Mouse (Mus musculus) spleen, adult 2 months (tissue): ENCODE measurements around the gene Apobec1. TPM values are rescaled to one million over a fixed set of nuclear protein-coding genes. Genes with fewer than 3 reads are reported as not detected.
"Not testable (repeated sequence)": the region's sequence is repeated elsewhere in the genome, so short reads cannot be mapped to it uniquely, and the experiment has no call there.

Experiments used
- DNase-seq, 2 experiments: peaks; one replicate each; pipeline versions ENCODE4 v3.0.0 to v3.0.0-alpha.2; 2012 to 2021; ENCODE audit warnings: low spot score in 2 of 2, low read depth in 1 of 2
- H3K27ac ChIP-seq: fragments of 200-500 bp; 2 replicates; pipeline ENCODE4 v1.5.1; 2012; ENCODE audit warnings: low read length, inconsistent platforms; ENCODE audit not compliant: insufficient read depth
- H3K27me3 ChIP-seq: fragments of 200-500 bp; 2 replicates; pipeline ENCODE4 v1.6.1; 2012; ENCODE audit warnings: mild to moderate bottlenecking, moderate library complexity, low read length, inconsistent platforms; ENCODE audit not compliant: control insufficient read depth, insufficient read depth
- H3K36me3 ChIP-seq: fragments of 200-500 bp; 2 replicates; pipeline ENCODE4 v1.6.1; 2012; ENCODE audit warnings: mild to moderate bottlenecking, low read length, inconsistent platforms; ENCODE audit not compliant: control insufficient read depth, insufficient read depth
- H3K4me1 ChIP-seq: fragments of 200-500 bp; 2 replicates; pipeline ENCODE4 v1.6.1; 2011; ENCODE audit warnings: inconsistent platforms; ENCODE audit not compliant: control insufficient read depth, insufficient read depth, insufficient read length
- H3K4me3 ChIP-seq: fragments of 200-500 bp; 2 replicates; pipeline ENCODE4 v1.5.1; 2011; ENCODE audit warnings: mild to moderate bottlenecking, inconsistent platforms; ENCODE audit not compliant: insufficient read depth, insufficient read length; ENCODE audit errors: extremely low read depth
- CTCF ChIP-seq: fragments of 200-500 bp; IDR thresholded peaks from 2 replicates; pipeline ENCODE4 v1.5.1; 2011; ENCODE audit warnings: mild to moderate bottlenecking, inconsistent platforms; ENCODE audit not compliant: insufficient read depth, insufficient read length, insufficient replicate concordance; ENCODE audit errors: extremely low read depth
- POLR2A ChIP-seq: fragments of 200-500 bp; IDR thresholded peaks from 2 replicates; pipeline ENCODE4 v1.6.1; 2011; ENCODE audit warnings: low read depth, low read length, inconsistent platforms
- WGBS: fragments of 180-500 bp; shearing (Covaris S2); methylation state at CpG from one replicate; pipeline ENCODE4 v1.1.7; 2018; 5-methylcytosine and 5-hydroxymethylcytosine counted together
- polyA plus RNA-seq: library from polyadenylated mRNA; depleted of rRNA; stranded (reverse); fragments of >200 nt; gene quantifications from 2 replicates; pipeline ENCODE4 v1.2.3, GENCODE M21; 2012

Apobec1 gene
- polyA plus RNA-seq, 1 experiment = 44.0 TPM

GRCm38 (mm10) chr6:122553606-122554005 is 48.6 kb downstream of the Apobec1 start, which contains the start of gene Aicda:
TSS of gene Aicda (plus strand) at chr6:122553801.
- no peak for DNase-seq
- 65% methylated on average over 9 of the region's 9 CpGs for WGBS
- Histone ChIP-seq H3K27ac (no peak within 1 kb of the TSS), H3K4me3 (no peak within 1 kb of the TSS), H3K4me1 (peaks cover 3% of the 10 kb centered on the region; the same call in 1 of the 2 replicates), H3K27me3 (no peaks in the 10 kb centered on the region), H3K36me3 (no peaks in the 10 kb centered on the region)
- no peak for TF ChIP-seq CTCF

- Histone ChIP-seq H3K27me3 (no peaks in the 10 kb centered on the region), H3K36me3 (no peaks in the 10 kb centered on the region), H3K27ac (no peak overlapping the region), H3K4me3 (no peak overlapping the region), H3K4me1 (no peaks in the 10 kb centered on the region)
- 84% methylated on average over 10 of the region's 10 CpGs for WGBS
- DNase-seq = no peak
- TF ChIP-seq CTCF (no peak), POLR2A (no peak)
Measured at GRCm38 (mm10) chr6:122545948-122546347, 56.3 kb downstream of the Apobec1 start.

- no peak for DNase-seq
- 60% methylated on average over 9 of the region's 9 CpGs for WGBS
- H3K36me3 ChIP-seq = no peaks in the 10 kb centered on the region
- no peak overlapping the region for H3K4me3 ChIP-seq
- TF ChIP-seq POLR2A = no peak
- TF ChIP-seq CTCF = no peak
- no peak overlapping the region for H3K27ac ChIP-seq
- H3K27me3 ChIP-seq = no peaks in the 10 kb centered on the region
- H3K4me1 ChIP-seq = no peaks in the 10 kb centered on the region
Measured at GRCm38 (mm10) chr6:122545289-122545882, 56.9 kb downstream of the Apobec1 start.

- no peaks in the 10 kb centered on the region for H3K27me3 ChIP-seq
- H3K27ac ChIP-seq = no peak overlapping the region
- TF ChIP-seq CTCF (no peak), POLR2A (no peak)
- DNase-seq = no peak
- H3K4me3 ChIP-seq = no peak overlapping the region
- 92% methylated on average over 1 of the region's 1 CpGs for WGBS
- H3K36me3 ChIP-seq = no peaks in the 10 kb centered on the region
- no peaks in the 10 kb centered on the region for H3K4me1 ChIP-seq
Measured at GRCm38 (mm10) chr6:122544672-122545071, 57.6 kb downstream of the Apobec1 start.

- H3K36me3 ChIP-seq = no peaks in the 10 kb centered on the region
- WGBS = 87% methylated on average over 5 of the region's 5 CpGs
- no peak for TF ChIP-seq CTCF
Measured at GRCm38 (mm10) chr6:122543574-122543973, 58.7 kb downstream of the Apobec1 start.

GRCm38 (mm10) chr6:122542459-122542858 is 59.8 kb downstream of the Apobec1 start:
- H3K27ac ChIP-seq, H3K27me3 ChIP-seq, DNase-seq, H3K36me3 ChIP-seq, H3K4me3 ChIP-seq, H3K4me1 ChIP-seq: not testable (repeated sequence)
- 74% methylated on average over 5 of the region's 5 CpGs for WGBS

More at GRCm38 (mm10) chr6:122543574-122543973, 58.7 kb downstream of the Apobec1 start:
- Histone ChIP-seq H3K27ac (no peak overlapping the region), H3K4me1 (no peaks in the 10 kb centered on the region), H3K27me3 (no peaks in the 10 kb centered on the region), H3K4me3 (no peak overlapping the region)
- DNase-seq = no peak

GRCm38 (mm10) chr6:122539564-122539963 is 62.7 kb downstream of the Apobec1 start:
- WGBS = 91% methylated on average over 9 of the region's 9 CpGs
- no peaks in the 10 kb centered on the region for H3K27me3 ChIP-seq
- no peaks in the 10 kb centered on the region for H3K4me1 ChIP-seq
- no peak for DNase-seq
- no peak for TF ChIP-seq POLR2A
- no peak for TF ChIP-seq CTCF
- H3K4me3 ChIP-seq = no peak overlapping the region
- no peaks in the 10 kb centered on the region for H3K36me3 ChIP-seq
- H3K27ac ChIP-seq = no peak overlapping the region

GRCm38 (mm10) chr6:122534032-122534431 is 68.2 kb downstream of the Apobec1 start:
- no peak overlapping the region for H3K4me3 ChIP-seq
- peaks cover 4% of the 10 kb centered on the region; the same call in 1 of the 2 replicates for H3K4me1 ChIP-seq
- WGBS = 12% methylated on average over 3 of the region's 3 CpGs
- no peak overlapping the region for H3K27ac ChIP-seq
- no peaks in the 10 kb centered on the region for H3K27me3 ChIP-seq
- no peak for TF ChIP-seq POLR2A
- no peak for TF ChIP-seq CTCF
- no peak for DNase-seq
- no peaks in the 10 kb centered on the region for H3K36me3 ChIP-seq
